Mouse (Mus musculus) spleen, adult 2 months (tissue): ENCODE results near the gene Car6. TPM values are rescaled to one million over a fixed set of nuclear protein-coding genes. Genes with fewer than 3 reads are reported as not detected.

ENCODE experiments used
- DNase-seq, 2 experiments: peaks; one replicate each; pipeline versions ENCODE4 v3.0.0 to v3.0.0-alpha.2; 2012 to 2021; ENCODE audit warnings: low spot score in 2 of 2, low read depth in 1 of 2
- H3K27ac ChIP-seq: fragments of 200-500 bp; 2 replicates; pipeline ENCODE4 v1.5.1; 2012; ENCODE audit warnings: low read length, inconsistent platforms; ENCODE audit not compliant: insufficient read depth
- H3K27me3 ChIP-seq: fragments of 200-500 bp; 2 replicates; pipeline ENCODE4 v1.6.1; 2012; ENCODE audit warnings: mild to moderate bottlenecking, moderate library complexity, low read length, inconsistent platforms; ENCODE audit not compliant: control insufficient read depth, insufficient read depth
- H3K36me3 ChIP-seq: fragments of 200-500 bp; 2 replicates; pipeline ENCODE4 v1.6.1; 2012; ENCODE audit warnings: mild to moderate bottlenecking, low read length, inconsistent platforms; ENCODE audit not compliant: control insufficient read depth, insufficient read depth
- H3K4me1 ChIP-seq: fragments of 200-500 bp; 2 replicates; pipeline ENCODE4 v1.6.1; 2011; ENCODE audit warnings: inconsistent platforms; ENCODE audit not compliant: control insufficient read depth, insufficient read depth, insufficient read length
- H3K4me3 ChIP-seq: fragments of 200-500 bp; 2 replicates; pipeline ENCODE4 v1.5.1; 2011; ENCODE audit warnings: mild to moderate bottlenecking, inconsistent platforms; ENCODE audit not compliant: insufficient read depth, insufficient read length; ENCODE audit errors: extremely low read depth
- CTCF ChIP-seq: fragments of 200-500 bp; IDR thresholded peaks from 2 replicates; pipeline ENCODE4 v1.5.1; 2011; ENCODE audit warnings: mild to moderate bottlenecking, inconsistent platforms; ENCODE audit not compliant: insufficient read depth, insufficient read length, insufficient replicate concordance; ENCODE audit errors: extremely low read depth
- POLR2A ChIP-seq: fragments of 200-500 bp; IDR thresholded peaks from 2 replicates; pipeline ENCODE4 v1.6.1; 2011; ENCODE audit warnings: low read depth, low read length, inconsistent platforms
- WGBS: fragments of 180-500 bp; shearing (Covaris S2); methylation state at CpG from one replicate; pipeline ENCODE4 v1.1.7; 2018; 5-methylcytosine and 5-hydroxymethylcytosine counted together
- polyA plus RNA-seq: library from polyadenylated mRNA; depleted of rRNA; stranded (reverse); fragments of >200 nt; gene quantifications from 2 replicates; pipeline ENCODE4 v1.2.3, GENCODE M21; 2012

Gene Car6
- polyA plus RNA-seq, 1 experiment = not detected

GRCm38 (mm10) chr4:150229747-150230390 lies 28.7 kb upstream of the Car6 start:
- no peak overlapping the region for H3K4me3 ChIP-seq
- H3K27me3 ChIP-seq = no peaks in the 10 kb centered on the region
- no peak overlapping the region for H3K27ac ChIP-seq
- H3K36me3 ChIP-seq = no peaks in the 10 kb centered on the region
- no peak for TF ChIP-seq CTCF
- TF ChIP-seq POLR2A = no peak
- WGBS = 73% methylated on average over 11 of the region's 15 CpGs
- no peaks in the 10 kb centered on the region for H3K4me1 ChIP-seq
- no peak for DNase-seq

- H3K27ac ChIP-seq = no peak overlapping the region
- H3K27me3 ChIP-seq = no peaks in the 10 kb centered on the region
- TF ChIP-seq POLR2A = no peak
- TF ChIP-seq CTCF = no peak
- DNase-seq = no peak
- H3K36me3 ChIP-seq = no peaks in the 10 kb centered on the region
- H3K4me1 ChIP-seq = no peaks in the 10 kb centered on the region
- 80% methylated on average over 7 of the region's 7 CpGs for WGBS
- H3K4me3 ChIP-seq = no peak overlapping the region
Observed at GRCm38 (mm10) chr4:150228581-150229348, 27.6 kb upstream of the Car6 start.

- TF ChIP-seq CTCF (no peak), POLR2A (no peak)
- Histone ChIP-seq H3K36me3 (no peaks in the 10 kb centered on the region), H3K27ac (no peak overlapping the region), H3K4me3 (no peak overlapping the region), H3K4me1 (no peaks in the 10 kb centered on the region), H3K27me3 (no peaks in the 10 kb centered on the region)
- no peak for DNase-seq
- WGBS = 55% methylated on average over 7 of the region's 7 CpGs
Observed at GRCm38 (mm10) chr4:150226818-150227688, 25.9 kb upstream of the Car6 start.

- no peak for DNase-seq
- Histone ChIP-seq H3K4me1 (no peaks in the 10 kb centered on the region), H3K36me3 (no peaks in the 10 kb centered on the region), H3K27ac (no peak overlapping the region), H3K4me3 (no peak overlapping the region), H3K27me3 (no peaks in the 10 kb centered on the region)
- TF ChIP-seq CTCF = no peak
- TF ChIP-seq POLR2A = no peak
- WGBS = 88% methylated on average over 1 of the region's 1 CpGs
Observed at GRCm38 (mm10) chr4:150225700-150226099, 24.6 kb upstream of the Car6 start.

GRCm38 (mm10) chr4:150223830-150224229 lies 22.7 kb upstream of the Car6 start:
- no peak for TF ChIP-seq POLR2A
- no peak for TF ChIP-seq CTCF
- Histone ChIP-seq H3K27me3 (no peaks in the 10 kb centered on the region), H3K36me3 (no peaks in the 10 kb centered on the region), H3K4me3 (no peak overlapping the region), H3K27ac (no peak overlapping the region), H3K4me1 (no peaks in the 10 kb centered on the region)
- WGBS = 85% methylated on average over 4 of the region's 4 CpGs
- no peak for DNase-seq

- no peak for DNase-seq
- Histone ChIP-seq H3K36me3 (no peaks in the 10 kb centered on the region), H3K27me3 (no peaks in the 10 kb centered on the region), H3K27ac (no peak overlapping the region), H3K4me3 (no peak overlapping the region), H3K4me1 (no peaks in the 10 kb centered on the region)
- 78% methylated on average over 10 of the region's 10 CpGs for WGBS
- no peak for TF ChIP-seq POLR2A
- no peak for TF ChIP-seq CTCF
Observed at GRCm38 (mm10) chr4:150221017-150221640, 20.0 kb upstream of the Car6 start.
